Mouse (Mus musculus): ENCODE measurements around the gene 1700028J19Rik. TPM values are rescaled to one million over a fixed set of nuclear protein-coding genes. Genes with fewer than 3 reads are reported as not detected.
"Not testable (repeated sequence)": the region's sequence is repeated elsewhere in the genome, so short reads cannot be mapped to it uniquely, and the experiment has no call there.

1700028J19Rik gene
- polyA plus RNA-seq, 1 experiment from 2014 or later, result 1.4 TPM

DNA sequence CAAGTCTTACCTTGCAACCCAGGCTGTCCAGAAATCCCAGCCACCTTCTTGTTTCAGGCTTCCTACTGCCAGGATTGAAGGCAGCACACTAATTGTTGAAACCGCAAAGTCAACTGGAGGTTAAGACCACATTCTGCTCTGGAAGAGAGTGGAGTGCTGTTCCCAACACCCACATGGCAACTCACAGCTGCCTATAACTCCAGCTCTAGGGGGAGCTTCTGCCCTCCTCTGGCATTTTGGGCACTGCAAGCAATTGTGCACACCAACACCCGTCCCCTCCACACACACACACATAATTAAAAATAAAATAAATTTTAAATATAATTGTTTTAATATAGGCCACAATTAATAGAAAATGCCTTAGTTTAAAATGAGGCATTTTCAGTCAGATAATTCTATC lies 5.3 kb downstream of the 1700028J19Rik start:
- WGBS, result 79% methylated on average over 2 of the region's 2 CpGs
- no peaks in the 10 kb centered on the region for H3K9me3 ChIP-seq (ENCODE audit: control insufficient read depth, low read length)
- no peak overlapping the region for H3K4me3 ChIP-seq (ENCODE audit: low read depth, low read length)
- H3K4me2 ChIP-seq (replicated peaks; ENCODE audit: low read depth, low read length), result no peak overlapping the region
- no peak overlapping the region for H3K27ac ChIP-seq (ENCODE audit: low read depth, low read length)
- no peaks in the 10 kb centered on the region for H3K36me3 ChIP-seq (ENCODE audit: control insufficient read depth, insufficient read depth, low read length)
- ATAC-seq (ENCODE audit: low FRiP score) (no peak), DNase-seq (ENCODE audit: low spot score) (no peak)
- no peak overlapping the region for H3K9ac ChIP-seq (ENCODE audit: low read depth, low read length)
- no peaks in the 10 kb centered on the region; the same call in 1 of the 2 replicates for H3K4me1 ChIP-seq (replicated peaks; ENCODE audit: control insufficient read depth, insufficient read depth, low read length)
- no peaks in the 10 kb centered on the region for H3K27me3 ChIP-seq (ENCODE audit: control insufficient read depth, insufficient read depth, low read length)

- Histone ChIP-seq H3K27ac (ENCODE audit: low read depth, low read length) (no peak overlapping the region), H3K9ac (ENCODE audit: low read depth, low read length) (no peak overlapping the region), H3K9me3 (ENCODE audit: control insufficient read depth, low read length) (no peaks in the 10 kb centered on the region), H3K27me3 (ENCODE audit: control insufficient read depth, insufficient read depth, low read length) (no peaks in the 10 kb centered on the region), H3K4me1 (replicated peaks; ENCODE audit: control insufficient read depth, insufficient read depth, low read length) (no peaks in the 10 kb centered on the region; the same call in 1 of the 2 replicates), H3K36me3 (ENCODE audit: control insufficient read depth, insufficient read depth, low read length) (no peaks in the 10 kb centered on the region), H3K4me3 (ENCODE audit: low read depth, low read length) (no peak overlapping the region), H3K4me2 (replicated peaks; ENCODE audit: low read depth, low read length) (no peak overlapping the region)
- WGBS, result 57% methylated on average over 1 of the region's 1 CpGs
- no peak for DNase-seq (ENCODE audit: low spot score)
- ATAC-seq (ENCODE audit: low FRiP score), result no peak
These were observed 5.8 kb downstream of the 1700028J19Rik start for GRCm38 (mm10) chr7:44240712-44241111.

DNA sequence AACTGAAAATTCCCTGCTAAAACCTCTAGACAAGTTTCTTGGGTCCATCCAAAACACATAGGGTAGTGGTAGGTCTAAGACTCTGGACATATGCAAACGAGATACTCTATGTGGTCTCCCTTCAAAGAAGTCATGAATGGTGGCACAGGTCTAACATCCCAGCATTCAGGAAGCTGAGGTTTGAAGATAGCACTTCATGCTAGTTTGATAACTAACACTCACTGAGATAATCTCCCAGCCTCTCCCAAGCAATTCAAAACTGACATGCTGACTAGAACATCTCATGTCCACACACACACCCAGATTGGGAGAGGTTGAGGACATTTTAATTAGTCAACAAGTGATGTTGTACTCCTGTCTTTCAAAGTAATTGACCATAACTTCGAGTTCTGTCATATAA lies 6.6 kb downstream of the 1700028J19Rik start:
- Histone ChIP-seq H3K9me3 (ENCODE audit: control insufficient read depth, low read length) (no peaks in the 10 kb centered on the region), H3K27me3 (ENCODE audit: control insufficient read depth, insufficient read depth, low read length) (no peaks in the 10 kb centered on the region), H3K27ac (ENCODE audit: low read depth, low read length) (no peak overlapping the region), H3K4me1 (replicated peaks; ENCODE audit: control insufficient read depth, insufficient read depth, low read length) (no peaks in the 10 kb centered on the region), H3K4me3 (ENCODE audit: low read depth, low read length) (no peak overlapping the region), H3K9ac (ENCODE audit: low read depth, low read length) (no peak overlapping the region), H3K36me3 (ENCODE audit: control insufficient read depth, insufficient read depth, low read length) (no peaks in the 10 kb centered on the region), H3K4me2 (replicated peaks; ENCODE audit: low read depth, low read length) (no peak overlapping the region)
- DNase-seq (ENCODE audit: low spot score) (no peak), ATAC-seq (ENCODE audit: low FRiP score) (no peak)
- 67% methylated on average over 2 of the region's 2 CpGs for WGBS

DNA sequence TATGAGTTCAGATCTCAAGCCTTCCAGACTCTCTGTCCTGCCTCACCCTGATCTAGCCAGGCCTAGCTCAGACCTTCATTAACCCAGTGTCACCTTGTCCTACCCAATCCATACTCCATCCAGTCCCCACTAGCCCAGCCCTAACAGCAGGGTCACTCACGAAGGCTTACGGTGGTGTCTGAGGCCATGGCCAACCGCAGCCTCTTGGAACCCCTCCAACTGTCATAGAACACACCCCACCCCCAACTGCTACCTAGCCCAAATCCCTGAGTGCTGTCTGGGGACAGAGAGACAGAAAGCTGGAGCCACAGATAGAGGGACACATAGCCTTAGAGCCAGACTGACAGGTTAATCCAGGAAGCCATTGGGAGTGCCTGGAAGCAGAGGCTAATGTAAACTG lies 10.6 kb downstream of the 1700028J19Rik start, which contains the start of gene Gm36864:
Gene Gm36864 (plus strand): TSS at position 269 of the 400 bp plus-strand sequence.
- Histone ChIP-seq H3K27me3 (ENCODE audit: control insufficient read depth, insufficient read depth, low read length) (no peaks in the 10 kb centered on the region), H3K9ac (ENCODE audit: low read depth, low read length) (no peak within 1 kb of the TSS), H3K27ac (ENCODE audit: low read depth, low read length) (no peak within 1 kb of the TSS), H3K36me3 (ENCODE audit: control insufficient read depth, insufficient read depth, low read length) (no peaks in the 10 kb centered on the region), H3K4me2 (replicated peaks; ENCODE audit: low read depth, low read length) (no peak within 1 kb of the TSS), H3K4me3 (ENCODE audit: low read depth, low read length) (no peak within 1 kb of the TSS), H3K9me3 (ENCODE audit: control insufficient read depth, low read length) (no peaks in the 10 kb centered on the region), H3K4me1 (replicated peaks; ENCODE audit: control insufficient read depth, insufficient read depth, low read length) (no peaks in the 10 kb centered on the region)
- ATAC-seq (ENCODE audit: low FRiP score), result no peak
- DNase-seq (ENCODE audit: low spot score), result no peak
- 75% methylated on average over 3 of the region's 3 CpGs for WGBS

DNA sequence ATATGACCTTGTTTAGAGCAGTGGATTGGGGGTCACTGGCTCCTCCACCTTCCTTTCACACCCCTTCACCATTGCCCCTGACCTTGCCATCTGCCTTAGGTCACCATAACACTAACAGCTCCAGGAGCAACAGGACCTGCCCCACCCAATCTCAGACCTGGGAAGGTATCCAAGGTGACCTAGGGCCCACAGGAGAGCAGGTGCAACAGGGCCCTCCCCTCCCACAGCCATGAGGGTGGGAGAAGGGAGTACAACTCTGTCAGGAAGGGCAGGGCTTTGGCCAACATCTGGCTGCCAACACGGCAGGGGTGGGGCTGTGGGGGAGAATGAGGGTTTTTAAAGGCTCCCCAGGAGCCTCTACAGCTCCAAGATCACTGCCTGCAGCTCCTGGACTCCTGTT lies 21.4 kb downstream of the 1700028J19Rik start, which contains the start of gene Klk1:
Gene Klk1 (plus strand): TSS at position 285 of the 400 bp plus-strand sequence.
- Histone ChIP-seq H3K27me3 (ENCODE audit: control insufficient read depth, insufficient read depth, low read length) (no peaks in the 10 kb centered on the region), H3K4me3 (ENCODE audit: low read depth, low read length) (no peak within 1 kb of the TSS), H3K4me2 (replicated peaks; ENCODE audit: low read depth, low read length) (no peak within 1 kb of the TSS), H3K9ac (ENCODE audit: low read depth, low read length) (no peak within 1 kb of the TSS), H3K9me3 (ENCODE audit: control insufficient read depth, low read length) (no peaks in the 10 kb centered on the region), H3K4me1 (replicated peaks; ENCODE audit: control insufficient read depth, insufficient read depth, low read length) (no peaks in the 10 kb centered on the region), H3K27ac (ENCODE audit: low read depth, low read length) (no peak within 1 kb of the TSS), H3K36me3 (ENCODE audit: control insufficient read depth, insufficient read depth, low read length) (no peaks in the 10 kb centered on the region)
- no peak for DNase-seq (ENCODE audit: low spot score)
- 45% methylated on average over 1 of the region's 1 CpGs for WGBS
- no peak for ATAC-seq (ENCODE audit: low FRiP score)

- not testable (repeated sequence) for H3K27me3 ChIP-seq (ENCODE audit: control insufficient read depth, insufficient read depth, low read length); H3K9me3 ChIP-seq (ENCODE audit: control insufficient read depth, low read length); H3K27ac ChIP-seq (ENCODE audit: low read depth, low read length); H3K36me3 ChIP-seq (ENCODE audit: control insufficient read depth, insufficient read depth, low read length); H3K4me3 ChIP-seq (ENCODE audit: low read depth, low read length); H3K4me1 ChIP-seq (replicated peaks; ENCODE audit: control insufficient read depth, insufficient read depth, low read length); H3K4me2 ChIP-seq (replicated peaks; ENCODE audit: low read depth, low read length); ATAC-seq (ENCODE audit: low FRiP score); DNase-seq (ENCODE audit: low spot score); H3K9ac ChIP-seq (ENCODE audit: low read depth, low read length)
- WGBS, result 83% methylated on average over 6 of the region's 6 CpGs
These were observed 24.2 kb downstream of the 1700028J19Rik start for GRCm38 (mm10) chr7:44222335-44222734.

GRCm38 (mm10) chr7:44221601-44222000 lies 24.9 kb downstream of the 1700028J19Rik start:
- H3K4me3 ChIP-seq (ENCODE audit: low read depth, low read length); ATAC-seq (ENCODE audit: low FRiP score); H3K27ac ChIP-seq (ENCODE audit: low read depth, low read length); H3K27me3 ChIP-seq (ENCODE audit: control insufficient read depth, insufficient read depth, low read length); DNase-seq (ENCODE audit: low spot score); H3K4me1 ChIP-seq (replicated peaks; ENCODE audit: control insufficient read depth, insufficient read depth, low read length); H3K9me3 ChIP-seq (ENCODE audit: control insufficient read depth, low read length); H3K36me3 ChIP-seq (ENCODE audit: control insufficient read depth, insufficient read depth, low read length); H3K4me2 ChIP-seq (replicated peaks; ENCODE audit: low read depth, low read length); H3K9ac ChIP-seq (ENCODE audit: low read depth, low read length): not testable (repeated sequence)
- 72% methylated on average over 8 of the region's 10 CpGs for WGBS

GRCm38 (mm10) chr7:44215645-44216044 lies 30.9 kb downstream of the 1700028J19Rik start, which contains the start of gene Klk1b5:
Klk1b5 (plus strand) TSS chr7:44215945.
- Histone ChIP-seq H3K4me1 (replicated peaks; ENCODE audit: control insufficient read depth, insufficient read depth, low read length) (no peaks in the 10 kb centered on the region), H3K9ac (ENCODE audit: low read depth, low read length) (no peak within 1 kb of the TSS), H3K27me3 (ENCODE audit: control insufficient read depth, insufficient read depth, low read length) (no peaks in the 10 kb centered on the region), H3K9me3 (ENCODE audit: control insufficient read depth, low read length) (no peaks in the 10 kb centered on the region), H3K36me3 (ENCODE audit: control insufficient read depth, insufficient read depth, low read length) (no peaks in the 10 kb centered on the region), H3K4me3 (ENCODE audit: low read depth, low read length) (no peak within 1 kb of the TSS), H3K4me2 (replicated peaks; ENCODE audit: low read depth, low read length) (no peak within 1 kb of the TSS), H3K27ac (ENCODE audit: low read depth, low read length) (no peak within 1 kb of the TSS)
- 76% methylated on average over 1 of the region's 1 CpGs for WGBS
- DNase-seq (ENCODE audit: low spot score) (no peak), ATAC-seq (ENCODE audit: low FRiP score) (no peak)

DNA sequence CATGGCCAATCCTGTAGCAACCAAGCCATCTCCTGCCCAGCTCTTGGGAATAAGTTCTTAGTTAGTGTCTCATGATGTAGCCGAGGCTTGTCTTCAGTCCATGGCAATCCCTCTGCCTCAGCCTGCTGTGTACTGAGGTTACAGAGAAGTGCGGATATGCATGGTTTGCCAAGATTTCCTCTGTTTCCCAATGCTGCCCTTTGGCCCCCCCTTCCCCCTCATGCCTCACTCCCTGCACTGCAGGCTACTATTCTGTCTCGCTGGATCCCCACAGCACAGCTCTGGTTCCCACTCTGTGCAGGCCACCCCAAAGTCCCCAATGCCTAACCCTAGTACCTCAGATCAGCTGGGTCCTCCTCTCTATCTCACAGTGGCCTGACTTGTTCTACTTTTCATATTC lies 38.2 kb downstream of the 1700028J19Rik start:
- H3K4me1 ChIP-seq (replicated peaks; ENCODE audit: control insufficient read depth, insufficient read depth, low read length), result no peaks in the 10 kb centered on the region
- 78% methylated on average over 3 of the region's 3 CpGs for WGBS
- DNase-seq (ENCODE audit: low spot score) (no peak), ATAC-seq (ENCODE audit: low FRiP score) (no peak)
- no peak overlapping the region for H3K4me3 ChIP-seq (ENCODE audit: low read depth, low read length)
- H3K9ac ChIP-seq (ENCODE audit: low read depth, low read length), result no peak overlapping the region
- no peak overlapping the region for H3K4me2 ChIP-seq (replicated peaks; ENCODE audit: low read depth, low read length)
- no peaks in the 10 kb centered on the region for H3K36me3 ChIP-seq (ENCODE audit: control insufficient read depth, insufficient read depth, low read length)
- no peaks in the 10 kb centered on the region for H3K9me3 ChIP-seq (ENCODE audit: control insufficient read depth, low read length)
- no peaks in the 10 kb centered on the region for H3K27me3 ChIP-seq (ENCODE audit: control insufficient read depth, insufficient read depth, low read length)
- no peak overlapping the region for H3K27ac ChIP-seq (ENCODE audit: low read depth, low read length)
